In genomic region chr8:125819797-125820196, GRCm38 (mm10) we compare ENCODE assay signal across 10 mouse cellular contexts.
DNase-seq lines count a peak whose midpoint lies in the region; ATAC-seq and TF ChIP-seq lines count a peak whose summit lies in the region.
"Had no signal": no experiment of that assay in that cellular context is flagged by ENCODE, and none has a peak within 500 bp of the region (broad histone marks: within the 10 kb centered on the region; RNA-seq: fewer than 3 reads in every experiment).

No protein-coding gene starts in this region.

- H3K9me3 ChIP-seq in intestine, postnatal 0 days (ENCODE audit: control insufficient read depth), result no peaks in the 10 kb centered on the region
- H3K9me3 ChIP-seq: heart, embryonic 15.5 days had no signal

- intact Hi-C loops in left cerebral cortex, postnatal 36 days (cut with DNase I), result loop anchor here (5.0 kb wide), 1 partner anchor 53 kb away; no protein-coding TSS in a partner anchor

- H3K27me3 ChIP-seq in intestine, postnatal 0 days (replicated peaks; ENCODE audit: control insufficient read depth, insufficient read depth, low read length), result no peaks in the 10 kb centered on the region
- H3K27me3 ChIP-seq: heart, embryonic 15.5 days had no signal

- H3K4me1 ChIP-seq in intestine, postnatal 0 days (replicated peaks; ENCODE audit: control insufficient read depth, insufficient read depth, low read length), result no peaks in the 10 kb centered on the region

- H3K9ac ChIP-seq in intestine, postnatal 0 days (ENCODE audit: low read depth, low read length), result no peak overlapping the region
- H3K9ac ChIP-seq: heart, embryonic 15.5 days had no signal

- 60% methylated on average over 7 of the region's 7 CpGs for WGBS in intestine, postnatal 0 days

- TF ChIP-seq CTCF in intestine, postnatal 0 days (IDR thresholded peaks at IDR 0.05; ENCODE audit: low read depth), result no peak

- H3K36me3 ChIP-seq in intestine, postnatal 0 days (ENCODE audit: control insufficient read depth, insufficient read depth), result no peaks in the 10 kb centered on the region
- H3K36me3 ChIP-seq: heart, embryonic 15.5 days had no signal

- DNase-seq in kidney, postnatal 14 days, result peak; percentile 13
- DNase-seq in kidney, adult 9 months, result no peak
- DNase-seq in frontal cortex, postnatal 36 days (ENCODE audit: low spot score in 2 of 2), result peak; percentile 73 to 82
- DNase-seq in left cerebral cortex, postnatal 36 days (ENCODE audit: low spot score in 2 of 2), result peak; percentile 50 to 60
- DNase-seq in right cerebral cortex, postnatal 10 days (ENCODE audit: low spot score in 2 of 2), result peak; percentile 78 to 89
- no peak for DNase-seq in adrenal gland, postnatal 14 days
- no peak for DNase-seq in urinary bladder, postnatal 4 days (ENCODE audit: low spot score in 2 of 2)
- DNase-seq: midbrain, embryonic 14.5 days had no signal

- H3K4me3 ChIP-seq in intestine, postnatal 0 days (ENCODE audit: low read depth, low read length), result no peak overlapping the region
- H3K4me3 ChIP-seq: heart, embryonic 15.5 days had no signal

- no peak overlapping the region for H3K27ac ChIP-seq in intestine, postnatal 0 days (ENCODE audit: low read depth, low read length)
- H3K27ac ChIP-seq: heart, embryonic 15.5 days had no signal

- H3K4me2 ChIP-seq in intestine, postnatal 0 days (replicated peaks; ENCODE audit: low read depth), result no peak overlapping the region
- H3K4me2 ChIP-seq: heart, embryonic 15.5 days had no signal

- ATAC-seq in intestine, postnatal 0 days, result no peak

Comparison
In these comparisons a context has a peak if more than half of its experiments do, and no peak if none do; other contexts are left out.
1. DNase-seq: peak in kidney, postnatal 14 days (single experiment), frontal cortex, postnatal 36 days (2 of 2), left cerebral cortex, postnatal 36 days (2 of 2) and right cerebral cortex, postnatal 10 days (2 of 2); none in kidney, adult 9 months (single experiment), adrenal gland, postnatal 14 days (single experiment) and urinary bladder, postnatal 4 days (0 of 2).